Mouse (Mus musculus) gastrocnemius, postnatal 14 days (tissue): ENCODE data around the gene Cycs. TPM values are rescaled to one million over a fixed set of nuclear protein-coding genes. Genes with fewer than 3 reads are reported as not detected.
A peak's percentile ranks its signal among the peaks of the same experiment; 100 is the strongest.

Experiments used
- DNase-seq: peaks from one replicate; pipeline ENCODE4 v3.0.0; 2021; ENCODE audit warnings: mixed read lengths
- intact Hi-C: fragments of 180-260 bp; cut with DNase I; formaldehyde crosslinking; loops from one replicate; pipeline ENCODE4 v1.15.1; 2025; ENCODE audit warnings: low total_unique reads
- total RNA-seq, 2 experiments: library from RNA; stranded (reverse); gene quantifications; 2 replicates each; pipeline ENCODE4 v1.2.3; 2021

Gene Cycs
- total RNA-seq, 2 experiments from 2014 or later: 95.1 to 115 TPM

GRCm38 (mm10) chr6:50552881-50553518 lies 13.3 kb downstream of the Cycs start:
- no peak for DNase-seq
- intact Hi-C loops: no loop called here

GRCm38 (mm10) chr6:50549791-50550190 lies 16.5 kb downstream of the Cycs start:
- DNase-seq: no peak
- intact Hi-C loops: no loop called here

GRCm38 (mm10) chr6:50549051-50549450 lies 17.3 kb downstream of the Cycs start:
- no peak for DNase-seq
- intact Hi-C loops: no loop called here

GRCm38 (mm10) chr6:50545412-50546043 lies 20.8 kb downstream of the Cycs start:
- intact Hi-C loops: no loop called here

GRCm38 (mm10) chr6:50542535-50542934 lies 23.8 kb downstream of the Cycs start:
- DNase-seq: no peak
- intact Hi-C loops: no loop called here

More at GRCm38 (mm10) chr6:50545412-50546043, 20.8 kb downstream of the Cycs start:
- DNase-seq: no peak

- DNase-seq: no peak
- intact Hi-C loops: loop anchor here (5.0 kb wide), 1 partner anchor 232 kb away; no protein-coding TSS in a partner anchor
Observed at GRCm38 (mm10) chr6:50539641-50540040, 26.7 kb downstream of the Cycs start.

- intact Hi-C loops: loop anchor here (5.0 kb wide), 1 partner anchor 229 kb away; no protein-coding TSS in a partner anchor
- peak; percentile 76 for DNase-seq
Observed at GRCm38 (mm10) chr6:50536461-50536892, 29.9 kb downstream of the Cycs start.

GRCm38 (mm10) chr6:50535346-50535745 lies 31.0 kb downstream of the Cycs start:
- intact Hi-C loops: loop anchor here (5.0 kb wide), 1 partner anchor 228 kb away; no protein-coding TSS in a partner anchor
- DNase-seq: no peak

GRCm38 (mm10) chr6:50531920-50532319 lies 34.4 kb downstream of the Cycs start:
- no peak for DNase-seq
- intact Hi-C loops: no loop called here

- DNase-seq: no peak
- intact Hi-C loops: no loop called here
Observed at GRCm38 (mm10) chr6:50531003-50531402, 35.3 kb downstream of the Cycs start.

- intact Hi-C loops: loop anchor here (5.0 kb wide), 1 partner anchor 217 kb away; no protein-coding TSS in a partner anchor
- DNase-seq: no peak
Observed at GRCm38 (mm10) chr6:50529194-50529593, 37.1 kb downstream of the Cycs start.

- DNase-seq: no peak
- intact Hi-C loops: loop anchor here (5.0 kb wide), 1 partner anchor 215 kb away; no protein-coding TSS in a partner anchor
Observed at GRCm38 (mm10) chr6:50527416-50527815, 38.9 kb downstream of the Cycs start.

- intact Hi-C loops: loop anchor here (5.0 kb wide), 1 partner anchor 214 kb away; no protein-coding TSS in a partner anchor
Observed at GRCm38 (mm10) chr6:50526597-50527024, 39.7 kb downstream of the Cycs start.

GRCm38 (mm10) chr6:50525846-50526245 lies 40.5 kb downstream of the Cycs start:
- intact Hi-C loops: loop anchor here (5.0 kb wide), 1 partner anchor 214 kb away; no protein-coding TSS in a partner anchor

More at GRCm38 (mm10) chr6:50526597-50527024, 39.7 kb downstream of the Cycs start:
- peak; percentile 58 for DNase-seq

GRCm38 (mm10) chr6:50524261-50524896 lies 42.0 kb downstream of the Cycs start:
- intact Hi-C loops: no loop called here
- DNase-seq: no peak

More at GRCm38 (mm10) chr6:50525846-50526245, 40.5 kb downstream of the Cycs start:
- DNase-seq: no peak

- intact Hi-C loops: no loop called here
- DNase-seq: no peak
Observed at GRCm38 (mm10) chr6:50522772-50523171, 43.6 kb downstream of the Cycs start.

GRCm38 (mm10) chr6:50521532-50522135 lies 44.7 kb downstream of the Cycs start:
- intact Hi-C loops: no loop called here
- DNase-seq: no peak

GRCm38 (mm10) chr6:50520139-50520538 lies 46.2 kb downstream of the Cycs start:
- intact Hi-C loops: no loop called here
- no peak for DNase-seq

- intact Hi-C loops: no loop called here
- DNase-seq: no peak
Observed at GRCm38 (mm10) chr6:50518371-50518770, 48.0 kb downstream of the Cycs start.
